Mouse (Mus musculus) C2C12 (cell line): ENCODE measurements at regions not wholly inside any gene's neighbourhood (a gene's known extent, or its start where the extent isn't known, plus 50 kb on each side); places are given as distances from the start of the nearest gene placed in this dataset.

Experiments used
- CEBPB ChIP-seq: IDR thresholded peaks from one replicate; pipeline ENCODE4 v1.6.1; 2011; ENCODE audit warnings: low read depth, mild to moderate bottlenecking, control low read depth, moderate library complexity
- CTCF ChIP-seq: IDR thresholded peaks from one replicate; pipeline ENCODE4 v1.5.1; 2011; ENCODE audit not compliant: control insufficient read depth, insufficient read depth, insufficient read length

- TF ChIP-seq CEBPB (no peak), CTCF (no peak)
These were observed 162.3 kb upstream of the Foxq1 start for GRCm38 (mm10) chr13:31393421-31394215.
